Mouse (Mus musculus) olfactory bulb, adult 2 months (tissue): ENCODE measurements at regions not wholly inside any gene's neighbourhood (a gene's known extent, or its start where the extent isn't known, plus 50 kb on each side); places are given as distances from the start of the nearest gene placed in this dataset.

Source experiments
- CTCF ChIP-seq: fragments of 200-500 bp; IDR thresholded peaks from 2 replicates; pipeline ENCODE4 v1.5.1; 2012; ENCODE audit warnings: low read depth, mild to moderate bottlenecking, low read length, moderate library complexity; ENCODE audit not compliant: insufficient read depth
- POLR2A ChIP-seq: fragments of 200-500 bp; IDR thresholded peaks from 2 replicates; pipeline ENCODE4 v1.6.1; 2012; ENCODE audit warnings: mild to moderate bottlenecking, low read depth, low read length, moderate library complexity; ENCODE audit not compliant: insufficient read depth

- TF ChIP-seq CTCF (no peak), POLR2A (no peak)
Observed at GRCm38 (mm10) chr5:39069683-39070082, 193.1 kb upstream of the Clnk start.
